Mouse (Mus musculus) intestine, embryonic 15.5 days (tissue): ENCODE data around the gene Tmem87b. TPM values are rescaled to one million over a fixed set of nuclear protein-coding genes. Genes with fewer than 3 reads are reported as not detected.

Experiments used
- ATAC-seq: fragments of 200-750 bp; cut with Nextera tagmentation; 2 replicates; pipeline ENCODE4 v1.8.0; 2017; ENCODE audit warnings: moderate TSS enrichment, moderate library complexity
- H3K27ac ChIP-seq: fragments of 300-500 bp; sonication (generic); 2 replicates; pipeline ENCODE4 v1.5.1; 2015; ENCODE audit warnings: mild to moderate bottlenecking, inconsistent platforms
- H3K27me3 ChIP-seq: fragments of 300-500 bp; sonication (generic); replicated peaks from 2 replicates; pipeline ENCODE4 v1.6.1; 2015; ENCODE audit warnings: inconsistent platforms
- H3K36me3 ChIP-seq: fragments of 300-500 bp; sonication (generic); 2 replicates; pipeline ENCODE4 v1.6.1; 2015; ENCODE audit warnings: inconsistent platforms
- H3K4me1 ChIP-seq: fragments of 300-500 bp; sonication (generic); replicated peaks from 2 replicates; pipeline ENCODE4 v1.6.1; 2015; ENCODE audit warnings: inconsistent platforms
- H3K4me2 ChIP-seq: fragments of 300-500 bp; sonication (generic); replicated peaks from 2 replicates; pipeline ENCODE4 v1.6.1; 2015; ENCODE audit warnings: mild to moderate bottlenecking, inconsistent platforms
- H3K4me3 ChIP-seq: fragments of 300-500 bp; sonication (generic); replicated peaks from 2 replicates; pipeline ENCODE4 v1.5.1; 2015; ENCODE audit warnings: inconsistent platforms
- H3K9ac ChIP-seq: fragments of 300-500 bp; sonication (generic); 2 replicates; pipeline ENCODE4 v1.6.1; 2015; ENCODE audit warnings: inconsistent platforms
- H3K9me3 ChIP-seq: fragments of 300-500 bp; sonication (generic); 2 replicates; pipeline ENCODE4 v1.6.1; 2016; ENCODE audit warnings: inconsistent platforms
- WGBS: fragments of 180-500 bp; shearing (Covaris S2); methylation state at CpG from one replicate; pipeline ENCODE4 v1.1.7; 2015; 5-methylcytosine and 5-hydroxymethylcytosine counted together
- polyA plus RNA-seq: library from polyadenylated mRNA; unstranded; fragments of >200 nt; fragmentation: Nextera tagmentation; extraction: Ambion mirVana; gene quantifications from 2 replicates; pipeline ENCODE4 v1.2.1, GENCODE M21; 2015

Gene Tmem87b
- polyA plus RNA-seq, result 46.1 and 50.7 TPM in 2 replicates

DNA sequence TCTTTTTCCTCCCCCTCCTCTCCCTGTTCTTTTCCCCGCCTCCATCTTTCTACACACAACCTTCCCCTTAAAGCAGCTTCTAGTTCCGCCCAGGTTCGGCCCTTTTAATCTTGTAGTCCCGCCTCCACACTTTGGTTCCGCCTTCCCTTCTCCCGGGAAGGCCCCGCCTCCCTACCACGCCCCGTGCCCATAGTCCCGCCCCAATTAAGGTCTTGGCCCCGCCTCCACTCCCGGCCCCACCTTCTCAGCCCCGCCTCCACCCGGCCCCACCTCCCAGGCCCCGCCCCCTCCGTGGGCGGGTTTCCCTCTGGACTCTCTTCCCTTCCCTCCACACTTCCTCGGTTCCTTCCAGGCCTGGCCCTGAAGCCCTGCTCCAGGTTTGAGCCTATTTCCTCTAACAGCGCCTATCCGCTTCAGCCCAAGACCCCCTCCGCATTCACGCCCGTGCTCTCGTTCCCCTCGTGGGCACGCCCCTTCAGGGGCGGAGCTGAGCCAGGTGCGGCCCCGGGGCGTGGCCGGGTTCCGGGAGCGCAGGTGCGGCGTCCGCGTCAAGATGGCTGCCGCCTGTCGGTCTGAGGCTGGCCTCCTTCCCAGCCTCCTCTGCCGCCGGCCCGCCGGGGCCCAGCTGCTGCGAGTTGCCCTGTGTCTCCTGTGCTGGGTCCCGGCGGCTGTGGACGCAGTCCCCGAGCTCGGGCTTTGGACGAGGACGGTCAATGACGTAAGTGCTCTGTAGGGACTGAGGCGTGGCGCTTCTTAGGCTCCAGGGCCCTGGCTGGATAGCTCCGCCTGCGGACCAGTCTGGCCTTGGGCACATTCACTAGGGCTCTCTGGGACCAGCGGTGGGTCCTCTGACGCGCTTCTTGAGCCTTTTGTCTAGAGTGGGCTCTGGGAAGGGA is at the start of gene Tmem87b:
Tmem87b (plus strand) TSS at position 333 of the 896 bp plus-strand sequence.
- ATAC-seq, result peak; percentile 94
- peak within 1 kb of the TSS; percentile 74 for H3K9ac ChIP-seq
- H3K36me3 ChIP-seq, result no peaks in the 10 kb centered on the region
- under 1% methylated on average over 59 of the region's 59 CpGs for WGBS
- H3K4me1 ChIP-seq, result 0 out of 2 replicates have a peak, but pooled peaks cover 15% of the 10 kb centered on the region
- peak within 1 kb of the TSS; percentile 78 for H3K4me2 ChIP-seq
- H3K9me3 ChIP-seq, result no peaks in the 10 kb centered on the region
- H3K27ac ChIP-seq, result peak within 1 kb of the TSS; percentile 95
- H3K4me3 ChIP-seq, result peak within 1 kb of the TSS; percentile 81
- H3K27me3 ChIP-seq, result no peaks in the 10 kb centered on the region

DNA sequence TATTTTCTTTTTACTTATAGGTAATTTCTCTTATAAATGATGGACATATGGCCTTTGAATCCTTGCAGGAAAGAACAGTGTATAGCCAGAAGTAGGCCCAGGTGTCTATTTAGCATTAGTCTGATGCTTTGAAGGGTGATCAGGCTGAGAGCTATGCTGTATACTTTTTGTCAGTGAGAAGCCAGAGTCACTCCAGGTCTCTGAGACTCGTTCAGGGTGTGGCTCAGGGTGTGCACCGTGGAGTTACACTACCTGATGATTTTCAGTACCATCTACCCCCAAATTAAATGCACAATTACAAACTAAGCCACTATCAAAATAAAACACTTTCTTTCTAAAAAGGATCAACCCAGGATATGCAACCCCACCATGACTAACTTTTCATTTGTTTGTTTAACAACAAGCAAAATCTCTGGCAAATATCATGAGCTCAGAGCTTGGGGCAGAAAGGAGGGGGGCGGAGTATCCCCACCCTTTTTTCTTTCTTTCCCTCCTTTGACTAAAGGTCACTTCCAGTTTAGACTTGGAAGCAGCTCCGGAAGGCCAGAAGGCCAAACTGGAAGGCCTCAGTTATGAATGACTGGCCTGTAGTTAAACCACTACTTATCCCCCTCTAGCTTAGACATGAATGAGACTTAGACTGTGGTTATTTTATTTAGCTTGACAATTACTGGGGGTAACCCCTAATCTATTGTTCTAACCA is 49.2 kb upstream of the Tmem87b start:
- Histone ChIP-seq H3K4me2 (no peak overlapping the region), H3K27ac (no peak overlapping the region), H3K9ac (no peak overlapping the region), H3K27me3 (no peaks in the 10 kb centered on the region), H3K4me1 (0 out of 2 replicates have a peak, but pooled peaks cover 2% of the 10 kb centered on the region), H3K36me3 (0 out of 2 replicates have a peak, but pooled peaks cover 2% of the 10 kb centered on the region), H3K4me3 (no peak overlapping the region), H3K9me3 (no peaks in the 10 kb centered on the region)
- WGBS, result 50% methylated on average over 4 of the region's 4 CpGs
- ATAC-seq, result peak; percentile 57

DNA sequence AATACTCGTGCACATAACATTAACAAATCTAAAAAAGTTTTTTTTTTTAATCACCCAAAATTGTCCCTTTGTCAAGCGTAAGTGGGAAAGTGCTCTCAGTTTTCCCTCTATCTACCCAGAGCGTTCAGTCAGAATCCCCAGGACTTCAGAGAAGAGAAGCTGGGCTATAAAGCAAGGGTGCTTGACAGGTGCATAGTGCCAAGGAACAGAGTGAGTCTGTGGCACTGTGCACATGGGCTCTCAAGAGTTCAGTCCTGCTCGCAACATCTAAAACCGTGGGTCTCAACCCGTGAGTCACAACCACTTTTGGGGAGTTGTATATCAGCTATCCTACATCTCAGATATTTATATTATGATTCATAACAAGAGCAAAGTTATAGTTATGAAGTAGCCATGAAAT is 47.4 kb upstream of the Tmem87b start:
- Histone ChIP-seq H3K27me3 (no peaks in the 10 kb centered on the region), H3K4me3 (no peak overlapping the region), H3K4me2 (no peak overlapping the region), H3K9me3 (no peaks in the 10 kb centered on the region), H3K9ac (no peak overlapping the region), H3K27ac (no peak overlapping the region), H3K4me1 (0 out of 2 replicates have a peak, but pooled peaks cover 2% of the 10 kb centered on the region), H3K36me3 (no peaks in the 10 kb centered on the region)
- 86% methylated on average over 6 of the region's 6 CpGs for WGBS
- no peak for ATAC-seq

DNA sequence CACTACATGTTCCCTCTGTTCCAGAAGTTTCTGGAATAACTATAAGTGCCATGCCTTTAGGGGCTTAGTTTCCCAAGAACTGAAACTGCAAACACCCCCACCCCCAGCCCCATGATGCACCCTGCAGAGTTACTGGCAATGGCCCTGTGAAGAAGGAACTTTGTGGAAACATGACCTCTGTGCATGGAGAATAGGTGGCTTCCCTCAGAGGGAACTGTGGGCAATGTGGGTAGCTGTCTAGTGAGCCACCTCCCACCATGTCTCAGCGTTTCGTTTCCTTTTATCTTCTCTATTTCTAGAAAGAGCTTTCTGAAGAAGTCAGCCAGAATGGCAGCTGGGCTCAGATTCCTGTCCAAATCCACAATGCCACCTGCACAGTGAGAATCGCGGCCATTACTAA is 46.9 kb upstream of the Tmem87b start:
- Histone ChIP-seq H3K36me3 (no peaks in the 10 kb centered on the region), H3K9me3 (no peaks in the 10 kb centered on the region), H3K27ac (no peak overlapping the region), H3K4me2 (no peak overlapping the region), H3K9ac (no peak overlapping the region), H3K27me3 (no peaks in the 10 kb centered on the region), H3K4me1 (0 out of 2 replicates have a peak, but pooled peaks cover 2% of the 10 kb centered on the region), H3K4me3 (no peak overlapping the region)
- no peak for ATAC-seq
- WGBS, result 97% methylated on average over 4 of the region's 4 CpGs

DNA sequence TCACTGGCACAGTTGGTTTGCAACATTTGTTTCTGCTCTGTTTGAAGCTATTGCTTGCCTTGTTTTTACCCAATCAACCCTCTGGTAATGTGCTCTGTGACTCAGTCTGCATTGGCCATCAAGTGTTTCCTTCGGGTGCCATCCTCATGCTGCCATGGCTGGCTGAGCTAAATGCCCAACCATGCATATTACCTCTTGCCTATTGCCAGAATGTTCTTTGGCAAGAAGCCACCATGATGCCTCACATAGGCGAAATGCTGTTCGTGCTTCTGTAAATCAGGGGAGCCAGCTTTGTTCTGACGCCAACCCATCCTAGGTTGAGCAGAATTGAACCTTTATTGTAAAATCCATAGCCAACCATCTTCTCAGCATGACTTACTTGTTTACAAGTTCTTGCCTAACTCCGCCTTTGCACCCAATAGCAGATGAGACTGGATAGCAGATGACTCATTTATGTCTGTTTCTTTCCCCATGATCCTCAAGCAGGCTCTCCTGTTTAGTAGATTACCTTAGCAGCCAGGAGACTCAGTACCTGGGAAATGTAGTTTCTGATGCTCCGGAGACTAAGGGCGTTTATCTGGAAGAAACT is 46.1 kb upstream of the Tmem87b start:
- Histone ChIP-seq H3K27ac (no peak overlapping the region), H3K4me2 (no peak overlapping the region), H3K4me3 (no peak overlapping the region), H3K4me1 (0 out of 2 replicates have a peak, but pooled peaks cover 2% of the 10 kb centered on the region), H3K9ac (no peak overlapping the region), H3K9me3 (no peaks in the 10 kb centered on the region), H3K27me3 (no peaks in the 10 kb centered on the region), H3K36me3 (no peaks in the 10 kb centered on the region)
- ATAC-seq, result no peak
- 93% methylated on average over 7 of the region's 7 CpGs for WGBS

DNA sequence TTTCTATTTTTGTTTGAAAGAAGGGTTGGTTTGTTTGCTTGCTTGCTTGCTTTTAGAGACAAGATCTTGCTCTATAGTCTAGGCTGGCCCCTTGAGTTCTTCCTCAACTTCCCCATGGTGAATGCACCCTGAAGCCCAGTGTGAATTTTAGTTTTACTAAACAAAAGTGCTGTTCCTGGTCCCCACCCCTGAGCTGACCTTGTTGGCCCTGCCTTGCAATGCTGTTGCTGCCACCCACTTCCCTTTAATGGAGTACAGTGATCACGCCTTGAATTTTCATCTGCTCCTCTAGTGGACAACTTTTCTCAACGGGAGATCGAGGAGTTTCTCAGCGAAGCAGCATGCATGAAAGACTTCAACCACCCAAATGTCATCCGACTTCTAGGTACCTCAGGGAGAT is 35.7 kb upstream of the Tmem87b start:
- H3K27ac ChIP-seq, result no peak overlapping the region
- H3K36me3 ChIP-seq, result no peaks in the 10 kb centered on the region; the same call in 1 of the 2 replicates
- ATAC-seq, result no peak
- H3K9ac ChIP-seq, result no peak overlapping the region
- H3K9me3 ChIP-seq, result no peaks in the 10 kb centered on the region
- H3K27me3 ChIP-seq, result no peaks in the 10 kb centered on the region
- no peaks in the 10 kb centered on the region for H3K4me1 ChIP-seq
- no peak overlapping the region for H3K4me2 ChIP-seq
- WGBS, result 90% methylated on average over 5 of the region's 5 CpGs
- H3K4me3 ChIP-seq, result no peak overlapping the region

DNA sequence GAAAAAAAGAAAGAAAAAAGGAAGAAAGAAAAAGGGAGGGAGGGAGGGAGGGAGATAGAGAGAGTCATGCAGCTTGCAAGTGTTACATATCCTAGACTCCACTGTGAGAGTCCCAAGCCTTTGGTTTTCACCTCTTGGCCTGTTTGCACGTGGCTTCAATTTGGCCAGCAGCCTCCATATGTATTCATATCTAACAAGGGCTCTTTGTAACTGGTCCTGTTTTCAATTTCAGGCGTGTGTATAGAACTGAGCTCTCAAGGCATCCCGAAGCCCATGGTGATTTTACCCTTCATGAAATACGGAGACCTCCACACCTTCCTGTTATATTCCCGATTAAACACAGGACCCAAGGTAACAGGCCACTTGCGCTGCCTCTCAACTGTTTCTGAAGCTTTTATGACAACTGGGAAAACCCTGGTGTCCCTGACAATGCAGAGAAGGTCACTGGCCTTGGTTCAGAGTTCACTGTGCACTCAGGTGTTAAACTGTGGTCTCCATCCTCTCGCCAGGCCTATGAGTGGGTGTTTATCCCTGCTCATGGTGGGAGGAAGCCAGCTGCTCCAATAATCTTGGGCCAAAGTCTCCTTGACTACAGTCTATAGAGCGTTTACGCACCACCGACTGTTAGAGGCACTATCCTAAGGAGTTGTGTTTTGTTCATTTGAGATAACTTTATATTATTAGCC is 34.1 kb upstream of the Tmem87b start:
- ATAC-seq, result no peak
- no peaks in the 10 kb centered on the region for H3K4me1 ChIP-seq
- no peaks in the 10 kb centered on the region for H3K9me3 ChIP-seq
- 86% methylated on average over 10 of the region's 10 CpGs for WGBS
- no peak overlapping the region for H3K9ac ChIP-seq
- no peak overlapping the region for H3K4me2 ChIP-seq
- no peak overlapping the region for H3K27ac ChIP-seq
- no peak overlapping the region for H3K4me3 ChIP-seq
- no peaks in the 10 kb centered on the region for H3K27me3 ChIP-seq
- H3K36me3 ChIP-seq, result no peaks in the 10 kb centered on the region; the same call in 1 of the 2 replicates

DNA sequence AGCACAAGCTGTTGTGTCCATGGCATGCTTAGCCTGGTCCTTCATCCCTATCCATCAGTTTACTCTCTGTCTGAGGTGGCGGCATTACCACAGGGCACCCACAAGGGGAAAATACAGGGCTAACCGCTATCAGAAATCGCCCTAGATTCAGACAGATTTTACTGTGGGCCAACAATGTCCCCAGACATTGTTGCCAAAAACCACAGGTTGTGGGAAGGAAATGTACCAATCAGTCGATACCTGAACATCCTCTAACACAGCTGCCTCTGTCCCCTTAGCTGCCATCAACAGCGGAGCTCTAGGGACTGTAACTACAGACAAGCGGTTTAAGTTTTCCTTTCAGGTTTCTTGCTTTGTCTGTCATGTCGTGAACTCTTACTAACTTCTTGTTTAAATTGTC is 33.1 kb upstream of the Tmem87b start:
- peaks cover 2% of the 10 kb centered on the region; the same call in 1 of the 2 replicates for H3K36me3 ChIP-seq
- H3K9ac ChIP-seq, result no peak overlapping the region
- no peaks in the 10 kb centered on the region for H3K9me3 ChIP-seq
- no peaks in the 10 kb centered on the region for H3K4me1 ChIP-seq
- H3K27me3 ChIP-seq, result no peaks in the 10 kb centered on the region
- H3K27ac ChIP-seq, result no peak overlapping the region
- no peak for ATAC-seq
- H3K4me2 ChIP-seq, result no peak overlapping the region
- H3K4me3 ChIP-seq, result no peak overlapping the region
- 93% methylated on average over 7 of the region's 7 CpGs for WGBS

DNA sequence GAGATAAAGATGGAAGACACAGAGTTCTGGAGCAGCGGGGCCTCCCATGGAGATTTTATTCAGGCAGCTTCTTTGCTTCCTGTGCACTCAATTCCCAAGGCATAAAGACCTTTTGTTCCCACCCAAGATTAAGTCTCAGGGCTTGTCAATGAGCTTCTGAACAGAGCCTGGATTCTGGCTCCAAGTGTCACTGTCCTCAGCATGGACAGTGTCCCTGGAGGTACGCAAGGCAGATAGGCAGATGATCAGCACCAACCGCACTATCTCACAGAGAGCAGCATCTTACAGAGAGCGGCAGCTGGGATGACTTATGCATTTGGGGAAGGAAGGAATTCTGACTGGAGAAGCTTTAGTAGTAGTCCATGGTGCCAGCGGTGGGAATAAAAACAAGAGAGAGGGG is 31.6 kb upstream of the Tmem87b start:
- no peak for ATAC-seq
- H3K4me2 ChIP-seq, result no peak overlapping the region
- WGBS, result 74% methylated on average over 5 of the region's 5 CpGs

DNA sequence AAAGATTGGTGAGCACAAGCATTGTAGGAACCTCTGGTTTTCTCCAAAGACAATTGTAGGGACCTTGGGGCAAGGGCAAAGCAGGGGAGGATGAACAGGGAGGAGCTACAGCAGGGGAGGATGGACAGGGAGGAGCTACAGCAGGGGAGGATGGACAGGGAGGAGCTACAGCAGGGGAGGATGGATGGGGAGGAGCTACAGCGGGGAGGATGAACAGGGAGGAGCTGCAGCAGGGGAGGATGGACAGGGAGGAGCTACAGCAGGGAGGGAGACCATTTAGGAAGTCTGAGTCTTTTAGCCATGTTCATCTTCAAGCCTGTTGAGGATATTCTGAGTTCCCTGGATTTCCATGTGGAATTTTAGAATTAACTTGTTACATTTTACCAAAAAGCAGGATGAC is 31.1 kb upstream of the Tmem87b start:
- H3K4me3 ChIP-seq, result no peak overlapping the region
- H3K9ac ChIP-seq, result no peak overlapping the region
- no peaks in the 10 kb centered on the region for H3K27me3 ChIP-seq
- ATAC-seq, result no peak
- peaks cover 2% of the 10 kb centered on the region; the same call in 1 of the 2 replicates for H3K36me3 ChIP-seq
- WGBS, result 60% methylated on average over 1 of the region's 1 CpGs
- no peaks in the 10 kb centered on the region for H3K4me1 ChIP-seq
- H3K9me3 ChIP-seq, result no peaks in the 10 kb centered on the region
- H3K27ac ChIP-seq, result no peak overlapping the region
- H3K4me2 ChIP-seq, result no peak overlapping the region

More for the DNA sequence above, 31.6 kb upstream of the Tmem87b start:
- Histone ChIP-seq H3K27ac (no peak overlapping the region), H3K27me3 (no peaks in the 10 kb centered on the region), H3K9me3 (no peaks in the 10 kb centered on the region), H3K4me1 (no peaks in the 10 kb centered on the region), H3K4me3 (no peak overlapping the region), H3K9ac (no peak overlapping the region), H3K36me3 (peaks cover 2% of the 10 kb centered on the region; the same call in 1 of the 2 replicates)

DNA sequence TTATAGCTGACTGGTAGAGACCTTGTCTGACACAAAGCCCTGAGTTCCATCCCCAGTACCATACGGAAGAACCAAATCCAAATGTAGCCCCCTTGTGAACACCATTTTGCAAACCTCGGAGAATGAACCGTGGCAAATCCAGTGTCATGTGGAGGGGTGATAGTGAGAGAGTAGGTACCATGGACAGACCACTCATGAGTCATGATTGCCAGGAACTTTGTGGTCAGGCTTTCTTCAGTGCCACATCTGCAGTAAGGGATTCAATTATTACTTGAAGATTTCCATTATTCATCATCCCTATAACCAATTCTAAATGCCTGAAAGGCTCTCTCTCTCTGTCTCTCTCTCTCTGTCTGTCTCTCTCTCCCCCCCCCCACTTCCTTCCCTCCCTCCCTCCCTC is 30.1 kb upstream of the Tmem87b start:
- Histone ChIP-seq H3K36me3 (peaks cover 2% of the 10 kb centered on the region; the same call in 1 of the 2 replicates), H3K4me2 (no peak overlapping the region), H3K4me3 (no peak overlapping the region), H3K9ac (no peak overlapping the region), H3K27me3 (no peaks in the 10 kb centered on the region), H3K4me1 (no peaks in the 10 kb centered on the region), H3K9me3 (no peaks in the 10 kb centered on the region), H3K27ac (no peak overlapping the region)
- ATAC-seq, result no peak
- WGBS, result 86% methylated on average over 3 of the region's 3 CpGs
